In the genomic region with DNA sequence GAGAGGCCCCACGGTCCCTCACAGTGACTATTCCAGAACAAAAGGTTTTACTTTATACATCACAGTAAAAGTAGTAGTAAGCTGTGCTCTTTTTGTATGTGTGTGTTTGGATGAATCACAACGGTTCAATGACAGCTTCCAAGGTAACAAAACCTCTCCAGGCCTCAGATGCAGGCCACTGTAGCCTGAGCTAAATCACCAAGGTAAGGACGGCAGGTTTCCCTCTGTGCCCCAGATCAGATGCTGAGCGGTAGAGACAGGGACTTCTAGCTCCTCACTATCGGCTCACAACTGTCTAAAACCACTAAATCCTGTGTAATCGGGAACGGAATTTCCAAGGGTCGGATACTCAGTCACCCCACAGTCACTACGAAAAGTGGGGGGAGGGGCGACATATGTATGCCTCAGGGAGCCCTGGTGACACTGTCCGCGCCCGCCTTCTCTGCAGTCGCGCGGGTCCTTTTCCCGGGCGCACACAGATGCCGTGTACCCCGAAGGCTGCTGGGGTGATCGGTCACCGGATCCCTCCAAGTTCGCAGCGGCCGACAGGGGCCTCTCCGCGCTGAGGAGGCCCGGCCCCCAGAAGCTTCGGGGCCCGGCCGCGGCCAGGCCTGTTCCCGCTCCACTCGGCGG, we compare ENCODE assay signal across 8 mouse cellular contexts. TPM values are rescaled to one million over a fixed set of nuclear protein-coding genes. Genes with fewer than 3 reads are reported as not detected.
DNase-seq lines count a peak whose midpoint lies in the region; ATAC-seq and TF ChIP-seq lines count a peak whose summit lies in the region.

No protein-coding gene starts in this region.

- peak overlapping the region; percentile 96 for H3K4me3 ChIP-seq in forebrain, embryonic 13.5 days

- H3K9me3 ChIP-seq in forebrain, embryonic 13.5 days (replicated peaks), result no peaks in the 10 kb centered on the region

- peaks cover 20% of the 10 kb centered on the region for H3K36me3 ChIP-seq in forebrain, embryonic 13.5 days (ENCODE audit: poor library complexity, severe bottlenecking)

- 2% methylated on average over 32 of the region's 35 CpGs for WGBS in forebrain, embryonic 13.5 days

- H3K9ac ChIP-seq in forebrain, embryonic 13.5 days, result peak overlapping the region; percentile 98

- no peak for ATAC-seq in cerebellum, adult (ENCODE audit: insufficient number of reproducible peaks, low FRiP score, low TSS enrichment)
- peak; percentile 3; the same call in 1 of the 2 replicates for ATAC-seq in forebrain, embryonic 13.5 days

- DNase-seq in cerebellum, adult 11 months, result peak; percentile 62
- peak; percentile 69 for DNase-seq in brain, embryonic 14.5 days (ENCODE audit: low read depth)
- peak; percentile 66 for DNase-seq in heart, postnatal 4 days
- DNase-seq in layer of hippocampus, postnatal 10 days (ENCODE audit: low spot score in 2 of 2), result peak; percentile 62 to 69
- peak; percentile 61 for DNase-seq in lung, postnatal 36 days
- DNase-seq in right cerebral cortex, postnatal 4 days, result peak; percentile 61

- no peaks in the 10 kb centered on the region for H3K27me3 ChIP-seq in forebrain, embryonic 13.5 days

- peak overlapping the region; percentile 90 for H3K27ac ChIP-seq in forebrain, embryonic 13.5 days

- peaks cover 40% of the 10 kb centered on the region for H3K4me1 ChIP-seq in forebrain, embryonic 13.5 days

- H3K4me2 ChIP-seq in forebrain, embryonic 13.5 days, result peak overlapping the region; percentile 85

- no peak for TF ChIP-seq CTCF in brain, embryonic 14.5 days (IDR thresholded peaks at IDR 0.05; ENCODE audit: borderline replicate concordance, extremely low read depth, insufficient read depth, insufficient read length)

- TF ChIP-seq POLR2A in brain, embryonic 14.5 days (IDR thresholded peaks at IDR 0.05; ENCODE audit: borderline replicate concordance, extremely low read depth, insufficient read depth, insufficient read length, poor library complexity, severe bottlenecking), result no peak

RNA-seq across cellular contexts. Expression of a gene that starts 0.6 kb away (rescaled TPM):
- polyA plus RNA-seq in brain, embryonic 14.5 days (2012; rRNA removed), result 151 and 158 TPM in 2 replicates
- 289 and 311 TPM in 2 replicates for polyA plus RNA-seq in forebrain, embryonic 13.5 days (2015; fragmentation: Nextera tagmentation; extraction: Ambion mirVana)
- 100 to 1,000 TPM; 139 to 151 TPM for total RNA-seq in heart, postnatal 4 days (2021)
- 100 to 1,000 TPM; 126 to 148 TPM for total RNA-seq in layer of hippocampus, postnatal 10 days (2021)

RNA-seq across cellular contexts. Expression of a gene that starts 17.4 kb away (rescaled TPM):
- 5.7 and 8.2 TPM in 2 replicates for polyA plus RNA-seq in brain, embryonic 14.5 days (2012; rRNA removed)
- polyA plus RNA-seq in forebrain, embryonic 13.5 days (2015; fragmentation: Nextera tagmentation; extraction: Ambion mirVana), result 3.3 and 4.4 TPM in 2 replicates
- total RNA-seq in heart, postnatal 4 days (2021), result 100 to 1,000 TPM; 107 to 126 TPM
- total RNA-seq in layer of hippocampus, postnatal 10 days (2021), result 1 to 10 TPM; 4.4 to 5.2 TPM

RNA-seq across cellular contexts. Expression of a gene that starts 19.9 kb away (rescaled TPM):
- polyA plus RNA-seq in brain, embryonic 14.5 days (2012; rRNA removed), result 4.8 and 5.3 TPM in 2 replicates
- 3.0 and 3.9 TPM in 2 replicates for polyA plus RNA-seq in forebrain, embryonic 13.5 days (2015; fragmentation: Nextera tagmentation; extraction: Ambion mirVana)
- 1 to 10 TPM; 3.5 to 3.7 TPM for total RNA-seq in heart, postnatal 4 days (2021)
- total RNA-seq in layer of hippocampus, postnatal 10 days (2021), result 1 to 10 TPM; 5.0 to 5.2 TPM

RNA-seq across cellular contexts. Expression of a gene that starts 43.3 kb away (rescaled TPM):
- 18.6 and 25.5 TPM in 2 replicates for polyA plus RNA-seq in brain, embryonic 14.5 days (2012; rRNA removed)
- polyA plus RNA-seq in forebrain, embryonic 13.5 days (2015; fragmentation: Nextera tagmentation; extraction: Ambion mirVana), result 15.2 and 16.9 TPM in 2 replicates
- 10 to 100 TPM; 22.6 to 25.7 TPM for total RNA-seq in heart, postnatal 4 days (2021)
- 10 to 100 TPM; 16.9 to 18.2 TPM for total RNA-seq in layer of hippocampus, postnatal 10 days (2021)

RNA-seq across cellular contexts. Expression of a gene that starts 43.3 kb away (rescaled TPM):
- 15.4 and 21.5 TPM in 2 replicates for polyA plus RNA-seq in brain, embryonic 14.5 days (2012; rRNA removed)
- polyA plus RNA-seq in forebrain, embryonic 13.5 days (2015; fragmentation: Nextera tagmentation; extraction: Ambion mirVana), result 19.1 TPM in 2 replicates
- total RNA-seq in heart, postnatal 4 days (2021), result 10 to 100 TPM; 27.2 to 29.0 TPM
- 10 to 100 TPM; 10.2 to 11.3 TPM for total RNA-seq in layer of hippocampus, postnatal 10 days (2021)

Comparison
In these comparisons a context has a peak if more than half of its experiments do, and no peak if none do; other contexts are left out.
1. RNA of a gene that starts 17.4 kb away (total RNA-seq): 107 to 126 TPM in heart, postnatal 4 days; 4.4 to 5.2 TPM in layer of hippocampus, postnatal 10 days; every median in the first group is over 10 times any median in the second.
2. Peak in every context shown above with its lines, with median percentiles within 50 percentile points of each other: DNase-seq.